Mouse (Mus musculus) ES-E14 (cell line): ENCODE data around the gene Chpf. TPM values are rescaled to one million over a fixed set of nuclear protein-coding genes. Genes with fewer than 3 reads are reported as not detected.
A peak's percentile ranks its signal among the peaks of the same experiment; 100 is the strongest.

Experiments used
- DNase-seq: peaks from one replicate; pipeline ENCODE4 v3.0.0-alpha.2; 2013; ENCODE audit warnings: low read depth, low spot score
- H3K27ac ChIP-seq: 2 replicates; pipeline ENCODE4 v1.5.1; 2012; ENCODE audit warnings: low read depth, mild to moderate bottlenecking, low read length, moderate library complexity, mixed read lengths; ENCODE audit not compliant: poor library complexity, insufficient read depth, severe bottlenecking
- H3K36me3 ChIP-seq: 2 replicates; pipeline ENCODE4 v1.6.1; 2012; ENCODE audit warnings: mild to moderate bottlenecking, low read length, moderate library complexity, mixed read lengths; ENCODE audit not compliant: control insufficient read depth, poor library complexity, insufficient read depth, severe bottlenecking
- H3K4me1 ChIP-seq, 2 experiments: fragments of 150-350 bp in 1 of 2; sonication (generic) in 1 of 2; 2 replicates each; pipeline ENCODE4 v1.6.1; 2012; ENCODE audit warnings: low read length in 2 of 2, mild to moderate bottlenecking in 1 of 2, mixed read lengths in 1 of 2; ENCODE audit not compliant: control insufficient read depth in 2 of 2, insufficient read depth in 2 of 2, poor library complexity in 1 of 2
- H3K4me3 ChIP-seq, 2 experiments: fragments of 150-350 bp in 1 of 2; sonication (generic) in 1 of 2; 2 replicates each; pipeline ENCODE4 v1.5.1; 2012; ENCODE audit warnings: low read length in 2 of 2, low read depth in 1 of 2, mild to moderate bottlenecking in 1 of 2, mixed read lengths in 1 of 2; ENCODE audit not compliant: insufficient read depth in 1 of 2, poor library complexity in 1 of 2, severe bottlenecking in 1 of 2
- H3K9ac ChIP-seq: 2 replicates; pipeline ENCODE4 v1.6.1; 2012; ENCODE audit warnings: low read depth, mild to moderate bottlenecking, low read length, mixed read lengths; ENCODE audit not compliant: poor library complexity, insufficient read depth, severe bottlenecking
- H3K9me3 ChIP-seq: fragments of 150-350 bp; sonication (generic); 2 replicates; pipeline ENCODE4 v1.6.1; 2012; ENCODE audit warnings: low read depth, mild to moderate bottlenecking, low read length; ENCODE audit not compliant: control insufficient read depth, insufficient read depth
- CHD2 ChIP-seq: IDR thresholded peaks from 2 replicates; pipeline ENCODE4 v1.6.1; 2014; ENCODE audit warnings: mild to moderate bottlenecking, low read depth, low read length, inconsistent platforms
- HCFC1 ChIP-seq: IDR thresholded peaks from 2 replicates; pipeline ENCODE4 v1.6.1; 2012; ENCODE audit warnings: low read length, inconsistent platforms, borderline replicate concordance; ENCODE audit not compliant: insufficient read depth
- MAFK ChIP-seq: IDR thresholded peaks from 2 replicates; pipeline ENCODE4 v1.6.1; 2014; ENCODE audit warnings: mild to moderate bottlenecking, low read depth, low read length, inconsistent platforms; ENCODE audit not compliant: insufficient read depth
- ZC3H11A ChIP-seq: IDR thresholded peaks from 2 replicates; pipeline ENCODE4 v1.6.1; 2012; ENCODE audit warnings: low read depth, mild to moderate bottlenecking, inconsistent platforms, low read length, borderline replicate concordance
- ZNF384 ChIP-seq: IDR thresholded peaks from 2 replicates; pipeline ENCODE4 v1.6.1; 2012; ENCODE audit warnings: low read depth, low read length, inconsistent platforms
- in situ Hi-C, 2 experiments: fragments of 600-800 bp; cut with MboI; formaldehyde crosslinking; loops; one replicate each; pipeline ENCODE4 v1.15.1; 2025; ENCODE audit warnings: low sequenced_read_pairs in 2 of 2, inconsistent platforms in 1 of 2; ENCODE audit not compliant: unreplicated experiment in 2 of 2
- total RNA-seq: library from RNA; depleted of rRNA; stranded (reverse); fragments of 300-350 nt; gene quantifications from 2 replicates; pipeline ENCODE4 v1.2.3, GENCODE M21; 2012

Chpf gene
- total RNA-seq, 1 experiment, result 43.5 TPM

GRCm38 (mm10) chr1:75494878-75495548, 15.9 kb upstream of the Chpf start:
- peaks cover 3 to 21% of the 10 kb centered on the region in 2 experiments; a peak in 1 of 4 replicates for H3K4me1 ChIP-seq
- peak overlapping the region; percentile 41; the same call in 1 of the 2 replicates for H3K27ac ChIP-seq
- TF ChIP-seq ZC3H11A (no peak), HCFC1 (no peak), MAFK (no peak), ZNF384 (no peak), CHD2 (no peak)
- 0 out of 4 replicates have a peak overlapping the region, but pooled peaks of 1 of the 2 experiments have one; percentile 16 for H3K4me3 ChIP-seq
- peak overlapping the region; percentile 45; the same call in 1 of the 2 replicates for H3K9ac ChIP-seq
- H3K9me3 ChIP-seq, result no peaks in the 10 kb centered on the region
- in situ Hi-C loops, result no loop called here
- DNase-seq, result no peak
- peaks cover 7% of the 10 kb centered on the region; the same call in 1 of the 2 replicates for H3K36me3 ChIP-seq

GRCm38 (mm10) chr1:75492579-75493170, 13.6 kb upstream of the Chpf start:
- in situ Hi-C loops, result no loop called here
- TF ChIP-seq CHD2, result no peak
- TF ChIP-seq MAFK, result no peak
- TF ChIP-seq HCFC1, result no peak
- TF ChIP-seq ZNF384, result no peak
- no peak for TF ChIP-seq ZC3H11A
- peaks cover 5 to 18% of the 10 kb centered on the region in 2 experiments; a peak in 1 of 4 replicates for H3K4me1 ChIP-seq

GRCm38 (mm10) chr1:75490785-75491551, 11.9 kb upstream of the Chpf start:
- H3K27ac ChIP-seq, result no peak overlapping the region
- TF ChIP-seq ZNF384 (no peak), ZC3H11A (no peak), CHD2 (no peak), HCFC1 (no peak), MAFK (no peak)
- H3K36me3 ChIP-seq, result no peaks in the 10 kb centered on the region
- peaks cover 5 to 25% of the 10 kb centered on the region in 2 experiments; a peak in 2 of 4 replicates for H3K4me1 ChIP-seq
- H3K9me3 ChIP-seq, result no peaks in the 10 kb centered on the region
- in situ Hi-C loops, result no loop called here
- DNase-seq, result no peak
- H3K9ac ChIP-seq, result 0 out of 2 replicates have a peak overlapping the region, but pooled peaks have one; percentile 6
- peak overlapping the region; percentile 23 to 45; a peak in 1 of 4 replicates for H3K4me3 ChIP-seq

More at GRCm38 (mm10) chr1:75492579-75493170, 13.6 kb upstream of the Chpf start:
- DNase-seq, result no peak
- no peak overlapping the region for H3K9ac ChIP-seq
- no peak overlapping the region for H3K27ac ChIP-seq
- peaks cover 7% of the 10 kb centered on the region; the same call in 1 of the 2 replicates for H3K36me3 ChIP-seq
- 0 out of 4 replicates have a peak overlapping the region, but pooled peaks of 1 of the 2 experiments have one; percentile 11 for H3K4me3 ChIP-seq
- H3K9me3 ChIP-seq, result no peaks in the 10 kb centered on the region

- Histone ChIP-seq H3K4me3 (peak overlapping the region; percentile 80 to 93), H3K27ac (no peak overlapping the region), H3K9me3 (no peaks in the 10 kb centered on the region), H3K4me1 (peaks cover 5 to 19% of the 10 kb centered on the region in 2 experiments; a peak in 2 of 4 replicates), H3K9ac (peak overlapping the region; percentile 71), H3K36me3 (no peaks in the 10 kb centered on the region)
- TF ChIP-seq MAFK, result no peak
- TF ChIP-seq ZC3H11A, result no peak
- no peak for TF ChIP-seq CHD2
- TF ChIP-seq ZNF384, result no peak
- TF ChIP-seq HCFC1, result no peak
- in situ Hi-C loops, result no loop called here
- DNase-seq, result peak; percentile 89
These were observed 8.5 kb upstream of the Chpf start for GRCm38 (mm10) chr1:75487405-75488161.
